Mouse (Mus musculus) heart, embryonic 11.5 days (tissue): ENCODE data around the gene Trim9. TPM values are rescaled to one million over a fixed set of nuclear protein-coding genes. Genes with fewer than 3 reads are reported as not detected.

Source experiments
- ATAC-seq: fragments of 200-750 bp; cut with Nextera tagmentation; replicated peaks from 2 replicates; pipeline ENCODE4 v1.8.0; 2017; ENCODE audit warnings: moderate library complexity; ENCODE audit not compliant: insufficient number of reproducible peaks, low FRiP score, low TSS enrichment
- H3K27ac ChIP-seq: fragments of 300-500 bp; sonication (generic); 2 replicates; pipeline ENCODE4 v1.5.1; 2014; ENCODE audit warnings: mild to moderate bottlenecking, low read depth, low read length
- H3K27me3 ChIP-seq: fragments of 300-500 bp; sonication (generic); 2 replicates; pipeline ENCODE4 v1.6.1; 2014; ENCODE audit warnings: mild to moderate bottlenecking, low read length, mixed read lengths; ENCODE audit not compliant: control insufficient read depth, insufficient read depth
- H3K36me3 ChIP-seq: fragments of 300-500 bp; sonication (generic); 2 replicates; pipeline ENCODE4 v1.6.1; 2014; ENCODE audit warnings: mild to moderate bottlenecking, low read length, moderate library complexity, mixed read lengths; ENCODE audit not compliant: control insufficient read depth, insufficient read depth
- H3K4me1 ChIP-seq: fragments of 300-500 bp; sonication (generic); 2 replicates; pipeline ENCODE4 v1.6.1; 2014; ENCODE audit warnings: low read length; ENCODE audit not compliant: control insufficient read depth, insufficient read depth
- H3K4me2 ChIP-seq: fragments of 300-500 bp; sonication (generic); 2 replicates; pipeline ENCODE4 v1.6.1; 2014; ENCODE audit warnings: mild to moderate bottlenecking, moderate library complexity
- H3K4me3 ChIP-seq: fragments of 300-500 bp; sonication (generic); 2 replicates; pipeline ENCODE4 v1.5.1; 2014; ENCODE audit warnings: low read depth, low read length
- H3K9ac ChIP-seq: fragments of 300-500 bp; sonication (generic); 2 replicates; pipeline ENCODE4 v1.6.1; 2014; ENCODE audit warnings: mild to moderate bottlenecking, low read depth, low read length, moderate library complexity
- H3K9me3 ChIP-seq: fragments of 300-500 bp; sonication (generic); replicated peaks from 2 replicates; pipeline ENCODE4 v1.6.1; 2016; ENCODE audit warnings: low read length; ENCODE audit not compliant: control insufficient read depth
- WGBS: fragments of 180-500 bp; shearing (Covaris S2); extraction: QIAGEN DNeasy Blood & Tissue Kit; methylation state at CpG from one replicate; pipeline ENCODE4 v1.1.7; 2014; ENCODE audit not compliant: insufficient replicate concordance; 5-methylcytosine and 5-hydroxymethylcytosine counted together
- polyA plus RNA-seq: library from polyadenylated mRNA; unstranded; fragments of >200 nt; fragmentation: Nextera tagmentation; extraction: Ambion mirVana; gene quantifications from 2 replicates; pipeline ENCODE4 v1.2.1, GENCODE M21; 2014

The Trim9 gene
- polyA plus RNA-seq, 1 experiment from 2014 or later = 0.59 TPM

DNA sequence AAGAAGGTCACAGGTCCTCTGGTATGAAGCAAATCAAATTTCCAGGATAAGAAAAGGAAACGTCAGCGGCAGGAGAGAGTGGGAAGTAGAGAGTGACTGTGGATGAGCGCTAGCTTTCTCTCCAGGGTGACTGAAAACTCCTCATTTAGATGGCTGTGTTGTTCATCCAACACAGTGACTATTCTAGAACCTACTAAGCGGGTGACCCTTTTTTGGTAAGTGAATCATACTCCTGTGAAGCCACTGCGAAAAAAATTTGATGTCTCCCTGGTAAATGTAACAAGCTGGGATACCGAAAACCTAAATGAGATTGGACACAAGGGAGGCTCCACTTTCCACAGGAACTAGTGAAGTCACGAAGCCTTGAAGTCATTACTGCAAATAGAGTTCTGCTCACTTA is 39.5 kb downstream of the Trim9 start:
- WGBS = 78% methylated on average over 7 of the region's 7 CpGs

DNA sequence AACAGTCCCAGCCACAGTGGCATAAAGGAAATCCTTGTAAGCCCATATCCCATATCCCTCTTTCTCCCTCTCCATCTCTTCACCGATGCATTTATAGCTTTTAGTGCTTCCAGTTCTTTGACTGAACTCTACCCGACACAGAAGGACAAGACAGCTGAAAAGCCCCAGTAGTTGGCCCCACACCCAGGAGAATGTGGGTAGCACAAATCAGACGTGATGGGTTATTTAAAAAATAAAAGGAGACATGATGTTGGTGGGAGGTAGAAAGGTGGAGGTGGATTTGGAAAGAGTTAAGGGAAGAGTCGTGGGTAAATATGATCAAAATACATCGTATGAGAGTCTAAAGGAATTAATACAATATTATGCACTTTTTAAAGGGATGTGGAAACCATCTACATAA is 40.4 kb downstream of the Trim9 start:
- ATAC-seq = no peak
- no peaks in the 10 kb centered on the region for H3K27me3 ChIP-seq
- no peaks in the 10 kb centered on the region; the same call in 1 of the 2 replicates for H3K4me1 ChIP-seq
- H3K4me3 ChIP-seq = no peak overlapping the region
- H3K9ac ChIP-seq = no peak overlapping the region
- H3K4me2 ChIP-seq = no peak overlapping the region
- 80% methylated on average over 5 of the region's 5 CpGs for WGBS
- no peaks in the 10 kb centered on the region for H3K36me3 ChIP-seq
- H3K27ac ChIP-seq = no peak overlapping the region
- H3K9me3 ChIP-seq = no peaks in the 10 kb centered on the region

More for the DNA sequence above, 39.5 kb downstream of the Trim9 start:
- Histone ChIP-seq H3K36me3 (no peaks in the 10 kb centered on the region), H3K9ac (no peak overlapping the region), H3K9me3 (no peaks in the 10 kb centered on the region), H3K4me1 (no peaks in the 10 kb centered on the region; the same call in 1 of the 2 replicates), H3K27me3 (no peaks in the 10 kb centered on the region), H3K4me2 (no peak overlapping the region), H3K27ac (no peak overlapping the region), H3K4me3 (no peak overlapping the region)
- no peak for ATAC-seq

DNA sequence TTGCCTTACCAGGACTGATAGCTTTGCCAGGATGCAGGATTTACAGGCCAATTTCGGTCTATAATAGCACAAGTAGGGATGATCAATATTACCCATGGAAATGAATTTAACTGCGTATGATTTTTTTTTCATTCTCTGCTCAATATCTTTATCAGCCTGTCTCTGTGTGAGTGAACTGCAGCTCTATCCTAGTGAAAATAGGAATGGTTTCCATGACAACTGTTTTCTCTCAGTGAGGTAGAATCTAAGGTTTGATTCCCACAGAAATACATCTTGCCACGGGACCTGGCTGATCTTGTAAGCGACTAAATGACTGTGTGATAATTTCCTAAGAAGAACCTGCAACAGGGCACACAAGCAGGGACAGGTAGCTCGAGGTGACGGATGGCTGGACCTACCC is 43.4 kb downstream of the Trim9 start:
- H3K9ac ChIP-seq = no peak overlapping the region
- ATAC-seq = no peak
- H3K9me3 ChIP-seq = no peaks in the 10 kb centered on the region
- H3K4me2 ChIP-seq = no peak overlapping the region
- no peaks in the 10 kb centered on the region; the same call in 1 of the 2 replicates for H3K4me1 ChIP-seq
- 77% methylated on average over 6 of the region's 6 CpGs for WGBS
- no peak overlapping the region for H3K27ac ChIP-seq
- no peaks in the 10 kb centered on the region for H3K36me3 ChIP-seq
- H3K4me3 ChIP-seq = no peak overlapping the region
- no peaks in the 10 kb centered on the region for H3K27me3 ChIP-seq

DNA sequence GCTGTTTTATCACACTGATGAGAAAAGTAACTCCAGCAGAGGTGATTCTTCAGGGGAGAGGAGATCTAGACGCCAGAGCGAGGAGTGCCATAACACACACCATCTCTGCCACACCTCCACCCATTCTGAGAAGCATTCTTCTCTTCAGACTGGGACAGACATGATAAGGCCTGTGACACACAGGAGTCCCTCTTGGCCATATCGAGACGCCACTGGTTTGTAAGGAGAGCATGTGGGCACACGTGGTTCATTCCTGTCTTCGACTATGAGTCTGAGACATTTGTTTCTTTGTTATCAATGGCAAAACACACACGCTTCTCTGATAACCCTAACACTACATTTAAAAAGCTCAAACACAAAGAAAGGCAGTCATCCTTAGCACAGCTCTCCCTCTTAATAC is 43.9 kb downstream of the Trim9 start:
- H3K9ac ChIP-seq = no peak overlapping the region
- no peaks in the 10 kb centered on the region for H3K9me3 ChIP-seq
- no peaks in the 10 kb centered on the region for H3K36me3 ChIP-seq
- no peaks in the 10 kb centered on the region; the same call in 1 of the 2 replicates for H3K4me1 ChIP-seq
- no peaks in the 10 kb centered on the region for H3K27me3 ChIP-seq
- no peak for ATAC-seq
- H3K27ac ChIP-seq = no peak overlapping the region
- WGBS = 48% methylated on average over 7 of the region's 7 CpGs
- no peak overlapping the region for H3K4me2 ChIP-seq
- no peak overlapping the region for H3K4me3 ChIP-seq

DNA sequence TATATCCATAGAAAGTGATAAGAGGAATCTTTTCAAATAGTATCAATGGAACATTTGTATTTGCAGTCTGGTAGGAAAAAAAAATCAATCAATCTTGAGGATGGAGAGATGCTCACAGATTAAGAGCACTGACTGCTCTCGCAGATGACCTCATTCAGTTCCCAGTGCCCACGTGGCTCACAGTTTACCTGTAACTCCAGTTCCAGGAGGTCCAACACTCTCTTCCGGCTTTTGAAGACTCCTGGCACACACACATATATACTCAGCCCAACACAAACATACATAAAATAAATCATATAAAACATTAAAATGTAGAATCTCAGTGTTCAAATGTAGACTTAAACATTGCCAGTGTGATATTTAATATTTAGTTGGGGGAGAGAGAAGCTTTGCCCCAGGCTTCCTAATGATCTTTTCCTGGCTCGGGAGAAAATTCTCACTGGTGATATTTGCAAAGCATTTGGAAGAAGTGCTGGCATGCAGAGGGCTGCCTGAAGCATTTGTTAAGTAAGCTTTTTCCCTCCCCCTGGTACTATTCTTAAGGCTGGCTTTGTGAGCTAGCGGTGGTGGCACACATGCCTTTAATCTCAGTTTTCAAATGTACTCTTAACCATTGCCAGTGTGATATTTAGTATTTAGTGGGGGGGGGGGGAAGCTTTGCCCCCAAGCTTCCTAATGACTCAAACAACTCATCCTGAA is 45.2 kb downstream of the Trim9 start:
- 71% methylated on average over 5 of the region's 5 CpGs for WGBS
- no peak overlapping the region for H3K4me3 ChIP-seq
- ATAC-seq = no peak
- H3K4me2 ChIP-seq = no peak overlapping the region
- no peak overlapping the region for H3K27ac ChIP-seq
- no peaks in the 10 kb centered on the region; the same call in 1 of the 2 replicates for H3K4me1 ChIP-seq
- H3K9me3 ChIP-seq = no peaks in the 10 kb centered on the region
- no peaks in the 10 kb centered on the region for H3K36me3 ChIP-seq
- no peak overlapping the region for H3K9ac ChIP-seq
- no peaks in the 10 kb centered on the region for H3K27me3 ChIP-seq

DNA sequence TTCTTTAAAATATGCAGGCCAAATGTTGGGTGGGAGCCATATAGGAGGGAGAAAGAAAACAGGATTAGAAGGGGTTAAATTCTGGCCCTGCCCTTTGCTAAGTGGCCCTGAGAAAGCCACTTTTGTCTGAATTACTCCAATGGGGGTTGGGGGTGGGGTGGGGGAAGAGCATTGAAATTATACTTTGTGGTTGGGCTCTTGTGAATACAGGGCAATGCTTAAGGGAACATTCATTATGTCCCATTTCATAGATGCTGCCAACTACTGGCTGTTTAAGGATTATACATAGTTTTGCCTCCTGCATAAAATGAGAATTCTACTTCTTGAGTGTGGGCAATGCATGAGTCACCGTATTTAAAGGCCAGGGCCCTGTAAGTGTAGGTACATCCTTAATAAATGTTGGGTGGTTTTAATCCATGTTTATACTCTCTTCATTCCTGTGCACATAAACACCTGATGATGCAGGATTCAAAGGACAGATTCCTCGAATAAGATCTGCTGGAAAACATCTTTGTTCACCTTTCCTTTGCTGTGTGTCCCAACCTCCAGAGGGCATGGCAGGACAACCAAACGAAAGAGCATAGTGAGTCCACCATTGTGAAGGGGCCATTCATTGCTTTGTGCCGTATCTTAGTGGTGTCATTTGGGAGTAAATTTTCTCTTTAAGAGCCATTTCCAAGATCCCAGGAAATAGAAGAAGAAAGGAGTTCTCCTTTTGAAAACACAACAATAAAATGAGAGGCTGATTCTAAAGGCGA is 53.3 kb downstream of the Trim9 start:
- no peaks in the 10 kb centered on the region for H3K27me3 ChIP-seq
- H3K4me2 ChIP-seq = no peak overlapping the region
- no peak overlapping the region for H3K4me3 ChIP-seq
- H3K36me3 ChIP-seq = no peaks in the 10 kb centered on the region
- H3K27ac ChIP-seq = no peak overlapping the region
- no peak overlapping the region for H3K9ac ChIP-seq
- H3K4me1 ChIP-seq = no peaks in the 10 kb centered on the region
- 68% methylated on average over 5 of the region's 5 CpGs for WGBS
- no peak for ATAC-seq
- no peaks in the 10 kb centered on the region for H3K9me3 ChIP-seq

DNA sequence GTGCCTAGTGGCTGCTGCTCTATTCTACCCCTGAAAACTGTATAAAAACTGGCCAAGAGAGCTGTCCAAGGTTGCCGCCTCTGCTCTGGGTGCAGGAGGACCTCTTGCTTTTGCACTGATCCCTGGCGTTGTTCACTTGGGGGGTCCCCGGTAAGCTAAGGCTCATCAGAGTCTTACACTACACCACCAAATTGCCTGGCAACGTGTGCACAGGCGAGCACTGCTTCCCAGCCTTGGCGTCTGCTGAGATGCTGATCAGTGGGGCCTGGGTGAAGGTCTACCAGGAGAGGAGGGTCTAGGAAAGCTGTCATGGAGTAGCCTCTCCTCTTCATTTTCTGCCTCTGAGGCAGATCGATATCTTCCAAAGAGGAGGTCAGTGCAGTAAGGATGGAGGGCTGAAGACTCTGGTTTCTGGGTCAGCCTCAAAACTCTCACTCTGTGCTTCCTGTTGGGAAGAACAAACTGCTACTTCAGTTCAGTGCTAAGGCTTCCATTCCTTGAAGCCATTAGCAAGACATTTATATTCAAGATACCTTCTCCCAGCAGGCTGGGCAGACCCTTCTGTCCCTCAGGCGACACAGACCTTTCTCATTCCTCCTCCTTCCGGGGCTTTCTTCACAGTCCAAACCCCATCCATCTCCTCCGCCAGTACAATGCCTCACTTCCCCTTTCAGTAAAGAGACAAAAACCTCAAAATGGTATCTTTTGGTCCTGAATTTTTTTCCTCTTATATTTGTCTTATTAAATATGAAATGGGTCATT is 54.1 kb downstream of the Trim9 start:
- Histone ChIP-seq H3K4me3 (no peak overlapping the region), H3K27ac (no peak overlapping the region), H3K9ac (no peak overlapping the region), H3K4me2 (no peak overlapping the region), H3K9me3 (no peaks in the 10 kb centered on the region), H3K27me3 (no peaks in the 10 kb centered on the region), H3K36me3 (no peaks in the 10 kb centered on the region), H3K4me1 (no peaks in the 10 kb centered on the region)
- no peak for ATAC-seq
- 90% methylated on average over 10 of the region's 10 CpGs for WGBS

DNA sequence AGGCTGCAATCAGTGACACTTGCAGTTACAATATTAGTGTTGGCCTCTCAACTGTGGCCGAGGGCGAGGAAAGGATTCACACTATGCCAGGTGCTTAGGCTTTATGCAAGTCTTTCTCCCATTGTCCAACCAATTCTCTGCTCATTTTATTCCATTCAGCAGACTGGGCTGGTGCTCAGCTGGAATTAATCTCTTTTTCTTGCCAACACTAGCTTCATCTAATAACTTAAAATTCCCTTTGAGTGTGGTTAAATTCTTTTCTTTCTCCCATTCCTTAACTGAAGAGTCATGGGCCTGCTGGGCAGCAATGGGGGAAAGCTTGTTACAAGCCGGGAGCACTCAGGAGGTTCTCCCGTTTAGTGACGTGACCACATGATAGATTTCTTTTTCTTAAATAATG is 61.9 kb downstream of the Trim9 start:
- no peak overlapping the region for H3K27ac ChIP-seq
- no peaks in the 10 kb centered on the region for H3K27me3 ChIP-seq
- 83% methylated on average over 5 of the region's 5 CpGs for WGBS
- no peaks in the 10 kb centered on the region; the same call in 1 of the 2 replicates for H3K4me1 ChIP-seq
- no peaks in the 10 kb centered on the region for H3K9me3 ChIP-seq
- ATAC-seq = no peak
- H3K4me3 ChIP-seq = no peak overlapping the region
- no peak overlapping the region for H3K4me2 ChIP-seq
- no peak overlapping the region for H3K9ac ChIP-seq
- H3K36me3 ChIP-seq = no peaks in the 10 kb centered on the region
